Mouse (Mus musculus) common myeloid progenitor, adult 5-6 weeks (primary cell): ENCODE measurements around the gene Tmem86b. TPM values are rescaled to one million over a fixed set of nuclear protein-coding genes. Genes with fewer than 3 reads are reported as not detected.

Experiments used
- ATAC-seq: replicated peaks from 2 replicates; pipeline ENCODE4 v1.8.0; 2016; ENCODE audit warnings: low read depth, mild to moderate bottlenecking, moderate TSS enrichment, inconsistent platforms; ENCODE audit not compliant: poor library complexity, severe bottlenecking
- total RNA-seq: library from RNA; stranded (forward); fragments of 200-1000, 187-1606 nt; gene quantifications from 2 replicates; pipeline ENCODE4 v1.2.3, GENCODE M21; 2017

Gene Tmem86b
- total RNA-seq: 8.6 and 18.7 TPM in 2 replicates

DNA sequence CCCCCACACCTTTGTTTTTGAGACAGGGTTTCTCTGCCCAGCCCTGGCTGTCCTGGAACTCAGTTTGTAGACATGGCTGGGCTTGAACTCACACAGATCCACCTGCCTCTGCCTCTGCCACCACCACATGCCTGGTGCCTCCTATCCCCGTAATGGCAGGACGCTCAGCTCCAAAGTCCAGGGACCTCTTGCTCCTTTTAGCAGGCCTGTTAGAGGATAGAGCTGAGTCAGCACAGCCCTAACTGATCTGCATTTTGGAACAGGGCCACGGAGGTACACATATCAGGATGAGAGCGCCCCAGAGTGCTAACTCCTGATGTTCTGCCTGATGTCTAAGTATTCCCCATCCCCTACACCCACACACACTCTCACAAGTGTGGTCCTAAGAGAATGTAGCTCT, at the start of gene Tmem86b:
Gene Tmem86b, minus strand, starts transcription at position 392 of the 400 bp plus-strand sequence.
- no peak for ATAC-seq

DNA sequence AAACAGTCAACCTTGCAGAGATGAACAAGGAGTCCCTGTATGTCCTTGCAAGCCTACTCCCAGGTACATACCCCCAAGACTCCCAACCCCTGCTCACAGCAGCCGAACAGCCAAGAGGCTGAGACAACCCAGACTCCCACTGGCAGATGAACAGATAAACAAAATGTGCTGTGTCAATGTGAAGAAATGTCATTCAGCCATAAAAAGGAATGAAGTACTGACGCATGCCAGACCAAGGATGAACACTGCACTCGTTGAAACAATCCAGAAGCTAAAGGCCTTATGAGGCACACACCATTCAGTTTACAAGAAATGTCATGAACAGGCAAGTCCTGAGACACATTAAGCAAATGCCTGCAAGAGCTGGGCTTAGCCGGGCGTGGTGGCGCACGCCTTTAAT, 44.0 kb upstream of the Tmem86b start:
- no peak for ATAC-seq

DNA sequence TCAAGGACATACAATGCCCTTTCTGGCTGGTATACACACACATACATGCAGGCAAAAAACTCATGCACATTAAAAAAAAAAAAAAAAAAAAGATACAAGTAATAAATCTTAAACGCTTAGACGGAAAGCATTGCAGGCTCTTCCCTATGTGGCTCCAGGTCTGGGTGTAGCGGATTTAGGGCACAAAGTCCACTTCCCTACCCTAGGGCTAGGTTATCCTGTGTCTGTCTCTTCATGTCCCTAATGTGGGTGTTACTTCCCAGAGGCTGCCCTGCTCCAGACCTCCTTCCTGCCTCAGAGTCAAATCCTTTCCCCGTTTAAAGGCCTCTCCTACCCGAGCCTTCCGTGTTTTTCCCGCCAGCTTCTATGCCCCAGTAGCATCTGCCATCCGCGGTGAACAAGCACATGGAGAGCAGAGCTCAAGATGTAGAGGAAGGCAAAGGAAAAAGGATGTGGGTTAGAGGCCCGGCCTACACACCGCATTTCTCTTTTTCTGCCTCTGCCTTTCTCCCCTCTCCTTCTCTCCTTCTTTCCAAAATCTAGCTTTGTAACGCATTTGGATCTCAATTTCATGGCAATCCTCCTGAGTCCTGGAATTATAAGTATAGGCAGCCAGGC, 43.0 kb upstream of the Tmem86b start:
- ATAC-seq: peak; percentile 75

DNA sequence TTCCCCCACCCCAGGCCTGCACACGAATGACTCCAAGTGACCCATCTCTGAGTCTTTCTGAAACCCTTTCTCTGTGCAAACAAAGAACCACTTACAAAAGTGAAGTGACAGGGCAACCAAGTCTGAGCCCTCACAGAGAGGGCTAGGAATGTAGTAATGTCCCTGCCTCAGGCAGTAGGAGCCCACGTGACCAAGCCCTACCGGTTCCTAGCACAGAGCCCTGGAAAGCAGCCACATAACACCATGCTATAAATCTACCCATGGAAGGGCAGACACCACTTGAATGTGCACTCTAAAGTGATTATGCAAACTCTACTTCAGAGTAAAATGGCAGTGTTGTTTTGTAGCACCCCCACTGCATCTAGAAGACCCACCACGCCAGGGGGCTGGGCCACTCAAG, 40.7 kb upstream of the Tmem86b start:
- ATAC-seq: peak; percentile 26; the same call in 1 of the 2 replicates

DNA sequence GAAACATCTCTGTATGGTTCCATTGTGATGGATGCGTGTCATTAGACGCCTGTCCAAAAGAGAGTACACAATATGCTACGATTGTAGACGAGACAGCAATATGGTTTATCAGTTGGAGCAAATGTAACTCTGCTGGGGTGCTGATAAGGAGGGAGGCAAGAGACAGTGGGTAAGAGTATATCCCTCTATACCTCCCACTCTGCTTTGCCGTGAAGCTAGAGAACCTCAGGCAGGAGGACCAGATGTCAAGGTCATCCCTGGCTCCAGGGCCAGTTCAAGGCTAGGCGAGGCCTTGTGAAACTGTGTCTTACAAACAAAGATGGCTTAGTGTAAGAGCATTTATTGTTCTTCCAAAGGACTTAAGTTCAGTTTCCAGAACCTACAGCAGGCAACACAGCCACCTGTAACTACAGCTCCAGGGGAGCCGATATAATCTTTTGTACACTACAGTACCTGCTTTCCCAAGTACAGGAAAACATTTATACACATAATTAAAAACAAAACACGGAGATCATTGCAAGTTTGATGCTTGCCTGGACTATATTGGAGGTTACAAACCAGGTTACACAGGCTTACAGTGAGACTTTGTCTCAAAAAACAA, 39.5 kb upstream of the Tmem86b start:
- ATAC-seq: peak; percentile 63

DNA sequence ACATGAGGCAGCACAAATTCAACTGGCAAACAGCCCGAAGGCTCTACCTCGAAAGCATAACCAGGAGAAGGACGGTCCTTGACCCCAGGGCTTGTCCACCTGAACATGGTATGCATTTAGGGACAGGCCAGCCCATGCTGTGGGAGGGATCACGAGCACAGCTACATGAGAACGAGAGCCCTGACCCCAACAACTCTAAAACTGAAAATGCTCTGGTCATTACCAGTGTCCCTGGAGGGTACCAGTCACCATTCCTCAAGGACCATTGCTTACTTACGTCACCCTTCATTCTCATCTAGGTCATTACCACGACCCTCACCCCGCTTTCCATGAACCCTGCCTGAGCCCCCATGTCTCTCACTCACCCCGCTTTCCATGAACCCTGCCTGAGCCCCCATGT, 37.9 kb upstream of the Tmem86b start:
- ATAC-seq: no peak

DNA sequence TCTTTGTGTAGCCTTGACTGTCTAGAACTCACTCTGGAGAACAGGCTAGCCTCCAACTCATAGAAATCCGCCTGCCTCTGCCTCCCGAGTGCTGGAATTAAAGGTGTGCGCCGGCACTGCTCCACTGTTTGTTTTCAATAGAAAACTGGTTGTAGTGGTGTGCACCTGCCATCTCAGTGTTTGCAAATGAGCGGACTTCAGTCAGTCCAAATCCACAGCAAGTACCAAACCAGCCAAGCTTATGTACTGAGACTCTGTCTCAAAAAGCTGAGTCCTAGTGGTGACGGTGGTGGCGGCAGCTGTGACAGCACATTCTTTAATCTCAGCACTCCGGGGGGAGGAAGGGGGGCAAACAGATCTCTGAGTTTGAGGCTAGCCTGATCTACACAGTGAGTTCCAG, 37.3 kb upstream of the Tmem86b start:
- ATAC-seq: no peak

DNA sequence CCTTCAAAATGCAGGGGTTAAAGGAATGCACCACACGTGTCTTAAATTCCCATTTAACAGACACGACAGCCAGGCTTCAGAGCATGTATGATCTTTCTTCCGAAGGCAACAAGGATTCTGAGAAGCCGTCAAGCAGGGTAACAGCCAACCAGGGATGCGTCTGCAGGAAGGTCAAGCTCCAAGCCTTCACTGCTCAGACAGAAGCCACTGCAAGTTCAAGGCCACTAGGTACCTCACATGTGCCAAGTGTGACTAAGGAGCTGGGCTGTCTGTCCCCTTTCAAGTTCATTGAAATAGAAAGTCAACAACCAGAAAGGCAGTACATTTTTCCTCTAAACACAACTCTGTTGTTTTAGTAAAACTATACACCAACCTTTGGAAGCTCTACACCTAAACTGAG, 35.6 kb upstream of the Tmem86b start:
- no peak for ATAC-seq

DNA sequence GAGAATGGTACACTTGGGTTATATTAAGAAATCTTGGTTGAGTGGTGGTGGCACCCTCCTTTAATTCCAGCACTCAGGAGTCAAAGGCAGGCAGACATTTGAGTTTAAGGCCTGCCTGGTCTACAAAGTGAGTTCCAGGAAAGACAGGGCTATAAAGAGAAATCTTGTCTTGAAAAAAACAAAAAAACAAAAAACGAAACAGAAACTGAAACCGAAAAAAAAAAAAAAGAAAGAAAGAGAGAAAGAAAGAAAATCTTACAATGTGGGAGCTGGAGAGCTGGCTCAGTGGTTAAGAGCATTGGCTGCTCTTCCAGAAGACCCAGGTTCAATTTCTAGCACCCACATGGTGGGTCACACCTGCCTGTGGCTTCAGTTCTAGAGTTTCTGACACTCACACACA, 32.5 kb upstream of the Tmem86b start:
- no peak for ATAC-seq

DNA sequence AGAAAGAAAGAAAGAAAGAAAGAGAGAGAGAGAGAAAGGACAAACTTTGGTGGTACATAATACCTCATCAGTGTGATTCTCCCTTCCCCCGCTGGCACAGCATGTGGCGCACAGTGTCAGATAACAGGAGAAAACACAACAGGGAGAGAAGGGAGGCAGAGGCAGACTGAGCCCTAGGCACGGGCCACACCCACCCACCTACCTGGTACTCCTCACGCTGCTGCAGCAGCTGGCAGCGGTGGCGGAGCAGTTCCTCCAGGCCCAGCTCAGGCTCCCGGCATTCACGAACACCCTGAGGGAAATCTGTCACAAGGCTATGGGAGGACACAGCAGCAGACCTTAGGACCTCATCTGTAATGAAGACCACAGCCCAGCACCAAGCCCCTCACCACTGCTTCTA, 32.0 kb upstream of the Tmem86b start:
- ATAC-seq: no peak

DNA sequence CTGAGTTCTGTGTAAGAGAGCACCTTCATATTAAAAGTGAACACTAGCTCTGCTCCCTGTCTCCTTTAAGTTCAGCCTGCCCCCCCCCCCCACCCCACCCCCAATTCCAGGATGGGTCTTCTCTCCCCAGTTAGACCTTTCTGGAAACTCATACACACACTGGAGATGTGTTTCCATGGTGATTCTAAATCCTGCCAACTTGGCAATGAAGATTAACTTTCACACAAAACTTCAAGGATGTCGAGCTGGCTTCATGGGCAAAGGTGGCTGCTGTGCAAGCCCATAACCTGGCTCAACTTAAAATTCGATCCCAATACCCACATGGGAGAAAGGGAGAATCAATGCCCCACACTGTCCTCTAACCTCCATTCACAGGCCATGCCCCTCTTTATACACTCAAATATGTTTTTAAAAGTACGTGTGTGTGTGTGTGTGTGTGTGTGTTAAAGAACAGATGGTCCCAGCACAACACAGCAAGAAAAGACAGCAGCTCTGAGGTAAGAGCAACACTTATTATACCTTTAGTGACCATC, 28.8 kb upstream of the Tmem86b start:
- ATAC-seq: no peak

DNA sequence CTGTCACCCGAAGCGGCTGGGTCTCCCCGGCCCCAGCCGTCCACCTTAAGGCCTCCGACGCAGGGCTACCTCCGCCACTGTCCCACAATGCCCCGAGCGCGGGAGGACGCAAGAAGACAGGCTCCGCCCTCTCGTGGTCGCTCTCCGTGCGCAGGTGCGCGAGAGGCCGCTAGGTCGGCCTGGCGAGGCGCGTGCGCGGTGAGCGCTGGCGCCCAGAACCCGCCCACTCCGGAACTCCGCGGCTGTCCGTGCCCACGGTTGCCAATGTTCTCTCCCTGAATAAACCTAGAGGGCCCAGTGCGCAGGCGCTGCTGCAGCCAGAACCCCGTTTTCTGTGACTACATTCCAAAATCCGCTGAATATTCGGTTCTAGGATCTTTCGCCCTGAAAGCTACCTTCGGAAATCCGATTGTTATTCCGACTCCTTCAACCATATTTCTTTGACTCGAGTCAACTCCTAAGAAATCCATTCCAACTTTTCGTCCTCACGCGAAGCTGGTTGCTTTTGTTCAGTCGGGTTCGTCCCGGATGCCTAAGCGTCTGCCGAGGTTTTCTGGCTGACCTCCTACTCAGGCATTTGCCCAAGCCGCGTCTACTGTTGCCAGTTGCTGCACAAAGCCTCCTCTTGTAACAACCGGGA, 27.8 kb upstream of the Tmem86b start, which contains the start of gene Ppp6r1:
Gene Ppp6r1, minus strand, starts transcription at position 108 of the 640 bp plus-strand sequence.
- peak; percentile 77 for ATAC-seq

DNA sequence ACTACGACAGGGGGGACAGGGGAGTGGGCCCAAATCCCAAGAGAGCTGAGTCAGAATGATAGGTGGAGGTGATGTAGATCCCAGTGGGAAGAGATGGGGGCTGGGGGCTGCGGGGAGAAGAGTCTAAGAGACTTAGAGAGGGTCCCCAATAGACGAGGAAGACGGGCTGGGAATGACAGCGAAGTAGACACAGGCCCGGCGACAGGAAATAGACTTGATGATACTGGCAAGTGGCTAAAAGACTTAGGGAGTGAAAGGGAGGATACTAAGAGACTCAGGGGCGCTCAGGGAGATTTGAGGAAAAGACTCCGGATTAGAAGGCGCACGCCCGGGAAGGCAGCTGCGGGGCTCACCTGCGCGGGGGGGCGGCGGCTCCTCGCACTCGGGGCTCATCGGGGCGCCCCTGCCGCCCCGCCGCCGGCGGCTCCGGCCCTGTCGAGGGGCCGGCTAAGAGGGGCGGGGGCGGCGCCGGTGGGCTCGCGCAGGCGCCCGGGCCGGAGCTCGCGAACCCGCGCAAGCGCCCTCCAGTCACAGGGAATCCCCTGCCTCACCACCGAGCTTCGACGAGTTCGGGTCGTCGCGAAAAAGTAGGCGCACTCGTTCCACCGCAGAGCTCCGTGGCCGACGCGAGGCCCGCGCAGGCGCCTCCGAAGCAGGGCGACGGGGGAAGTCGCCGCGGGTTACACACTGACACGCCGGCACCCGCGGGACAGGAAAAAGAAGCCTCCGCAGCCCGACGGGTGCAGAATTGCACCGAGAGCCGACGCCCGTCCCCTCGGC, 27.1 kb upstream of the Tmem86b start:
- no peak for ATAC-seq

DNA sequence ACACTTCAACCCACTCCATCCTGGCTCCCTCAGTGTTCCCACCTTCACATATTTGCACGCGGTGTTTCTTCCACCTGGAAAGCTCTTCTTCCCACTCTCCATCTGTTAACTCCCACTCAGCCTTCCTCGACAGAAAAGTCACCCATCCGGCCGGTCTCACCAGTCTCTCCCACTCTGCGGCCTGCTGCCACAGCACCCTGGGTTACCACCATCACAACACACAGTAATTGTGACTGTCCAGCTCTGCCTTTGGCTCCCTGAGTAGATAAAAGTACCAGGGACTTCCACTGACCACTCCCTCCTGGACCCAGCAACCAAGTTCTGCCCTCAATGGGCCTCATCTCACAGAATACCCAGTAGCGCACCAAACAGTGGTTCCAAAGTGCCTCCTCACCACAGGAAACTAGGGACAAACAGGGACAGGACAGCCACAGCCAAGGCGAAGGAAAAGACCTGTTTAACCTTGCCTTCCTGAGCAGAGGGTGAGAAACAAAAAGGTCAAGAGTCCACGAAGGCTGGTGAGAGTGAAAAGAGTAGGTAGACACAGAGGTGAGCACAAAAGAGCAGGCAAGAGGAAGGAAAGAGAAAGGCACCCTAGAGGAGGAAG, 26.4 kb upstream of the Tmem86b start:
- no peak for ATAC-seq

DNA sequence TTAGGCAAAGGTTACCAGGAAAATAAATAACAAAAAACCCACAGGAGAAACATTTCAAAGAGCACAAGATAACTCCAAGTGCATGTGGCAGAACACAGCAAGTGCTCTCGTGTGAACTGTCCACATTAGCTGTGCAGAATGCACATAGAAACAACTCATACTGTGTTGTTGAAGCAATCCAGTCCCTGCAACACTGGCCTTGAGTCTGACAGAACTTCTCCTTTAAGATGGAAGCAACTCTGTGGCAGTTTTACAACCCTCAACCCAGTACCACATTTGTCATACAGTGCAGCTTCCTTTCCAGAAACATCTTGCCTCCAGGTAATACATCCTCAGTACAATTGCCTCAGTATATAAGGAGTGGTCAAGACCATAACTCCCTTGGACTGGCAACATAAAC, 25.6 kb upstream of the Tmem86b start:
- ATAC-seq: no peak

DNA sequence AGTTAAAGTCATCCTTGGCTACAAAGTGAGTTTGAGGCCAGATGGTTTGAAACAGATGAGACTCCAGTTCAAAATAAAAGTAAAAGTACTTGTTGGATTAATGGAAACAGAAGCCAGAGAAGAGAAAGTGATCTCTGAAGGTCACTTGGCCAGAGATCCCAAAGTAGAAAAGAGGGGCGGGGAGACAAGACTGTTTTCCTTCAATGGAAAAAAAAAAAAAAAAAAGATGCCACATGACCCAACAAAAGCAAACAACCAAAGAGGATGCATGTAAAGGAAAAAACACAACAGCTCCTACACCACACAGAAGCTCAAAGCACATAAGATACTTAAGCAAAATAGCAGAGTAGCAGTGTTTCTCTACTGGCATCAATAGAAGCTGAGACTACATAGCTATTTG, 24.7 kb upstream of the Tmem86b start:
- ATAC-seq: no peak

DNA sequence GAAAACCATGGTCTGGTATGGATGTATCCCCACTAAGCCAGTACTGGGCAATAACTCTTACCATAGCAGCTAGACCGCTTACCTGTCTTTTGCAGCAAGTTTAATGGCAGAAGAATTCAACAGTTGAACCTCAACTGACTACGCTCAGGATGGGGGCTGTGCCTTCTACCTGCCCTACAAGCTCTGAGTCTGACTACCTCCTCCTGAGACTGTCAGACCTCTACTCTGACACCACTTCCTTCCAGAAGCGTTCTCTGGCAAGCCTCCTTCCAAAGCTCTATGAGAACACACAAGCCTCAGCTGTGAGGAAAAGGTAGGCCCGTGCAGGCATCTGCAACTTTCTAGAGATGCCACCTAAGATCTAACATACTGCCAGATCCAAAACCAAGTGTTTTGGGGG, 24.2 kb upstream of the Tmem86b start:
- ATAC-seq: no peak

DNA sequence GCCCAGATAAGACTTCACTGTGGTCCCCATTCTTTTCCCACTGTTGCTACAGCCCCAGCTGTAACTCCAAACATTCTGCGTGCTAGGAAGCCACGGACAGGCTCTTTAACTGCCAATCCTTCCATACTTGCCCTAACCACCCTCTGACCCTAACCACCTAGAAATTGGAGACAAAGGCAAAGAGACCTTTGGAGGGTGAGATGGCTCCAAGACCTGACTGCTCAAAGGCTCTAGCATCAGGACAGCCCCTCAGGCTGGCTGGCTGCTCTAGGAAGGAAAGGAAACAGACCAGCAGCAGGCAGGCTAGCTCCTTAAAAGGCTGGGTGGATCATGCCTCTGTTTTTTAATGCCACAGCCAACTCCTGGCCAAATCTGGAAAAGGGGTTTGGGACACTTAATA, 23.0 kb upstream of the Tmem86b start:
- no peak for ATAC-seq

DNA sequence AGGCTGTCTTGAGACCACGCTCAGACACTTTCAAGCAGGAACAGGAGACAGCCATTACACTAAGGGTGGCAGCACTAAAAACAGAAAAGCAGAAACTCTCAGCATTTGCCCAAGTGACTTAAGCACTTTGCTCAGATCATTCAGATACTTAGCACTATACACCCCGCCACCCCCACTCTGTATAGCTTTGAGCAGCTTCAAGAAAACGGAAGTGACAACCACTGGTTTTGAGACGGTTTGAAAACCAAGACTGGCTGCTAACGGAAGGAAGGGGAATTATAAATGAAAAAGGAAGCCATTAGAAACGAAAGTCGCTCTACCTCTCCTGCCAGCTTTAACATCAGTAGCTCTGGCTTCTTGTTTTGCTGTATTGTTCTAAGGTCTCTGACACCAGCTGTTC, 22.6 kb upstream of the Tmem86b start:
- peak; percentile 83 for ATAC-seq

DNA sequence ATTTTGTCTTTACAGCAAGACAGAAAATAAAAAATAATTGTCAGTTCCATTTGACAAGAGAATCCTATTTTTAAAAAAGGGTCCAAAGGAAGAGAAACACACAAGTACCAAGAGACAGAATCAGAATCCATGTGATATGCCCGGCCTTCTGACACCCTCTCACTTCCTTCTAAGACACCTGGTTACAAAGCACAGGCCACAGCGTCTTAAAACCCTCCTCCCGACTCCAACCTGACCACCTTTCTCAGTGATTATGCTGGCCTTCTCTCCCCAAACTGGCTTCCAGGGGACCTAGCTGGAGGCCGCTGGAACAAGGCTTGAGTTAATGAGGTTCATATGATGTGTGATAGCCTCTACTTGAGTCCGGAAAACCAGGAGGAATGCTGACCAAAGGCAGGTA, 22.1 kb upstream of the Tmem86b start:
- no peak for ATAC-seq
